Mouse (Mus musculus) brain, embryonic 18.5 days (tissue): Measurements from ENCODE around the gene Copz1.
"Not testable (repeated sequence)": the region's sequence is repeated elsewhere in the genome, so short reads cannot be mapped to it uniquely, and the experiment has no call there.

Source experiments
- DNase-seq: peaks from one replicate; pipeline ENCODE4 v3.0.0-alpha.2; 2012; ENCODE audit warnings: low read depth, low spot score

Gene Copz1

DNA sequence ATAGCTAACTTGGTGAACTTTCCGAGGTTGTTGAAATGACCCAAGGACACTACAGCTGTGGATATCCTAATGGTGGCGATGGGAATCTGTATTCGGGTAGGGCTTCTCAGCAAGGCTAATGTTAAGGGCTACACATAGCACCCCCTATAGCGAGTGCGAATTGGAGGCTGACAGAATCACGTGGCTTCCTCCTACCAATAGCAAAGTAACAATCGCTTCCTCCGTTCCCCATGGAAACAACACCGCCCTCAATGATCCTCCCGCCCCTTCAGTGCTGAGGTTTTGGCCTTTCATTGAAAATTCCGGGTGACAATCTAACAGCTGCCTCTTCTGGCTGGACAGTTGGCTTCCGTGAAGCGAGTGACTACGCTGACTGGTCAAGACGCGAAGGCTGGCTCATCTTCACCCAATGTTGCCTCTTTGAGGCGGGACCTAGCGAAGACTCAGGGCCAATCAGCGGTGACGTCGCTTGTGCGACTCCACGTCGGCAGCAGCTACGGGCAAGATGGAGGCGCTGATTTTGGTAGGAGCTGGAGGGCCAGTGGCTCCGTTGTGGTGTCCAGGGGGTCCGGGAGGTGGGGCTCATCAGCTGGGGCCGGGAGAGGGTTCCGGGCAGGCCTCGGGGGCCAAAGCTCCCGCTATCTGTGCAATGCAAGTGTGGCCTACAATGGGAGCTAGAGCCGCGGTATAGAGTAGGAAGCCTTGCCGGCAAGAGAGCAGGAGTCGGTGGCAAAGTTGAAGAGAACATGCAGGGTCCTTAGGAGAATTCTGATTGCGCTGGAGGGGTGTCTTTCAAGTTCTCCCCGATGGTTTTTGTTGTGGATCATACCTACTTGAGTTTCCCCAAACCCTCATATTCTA, at the start of gene Copz1:
Gene Copz1, plus strand, starts transcription at position 296 of the 861 bp plus-strand sequence.
- DNase-seq: peak; percentile 99

GRCm38 (mm10) chr15:103224161-103224560, 48.4 kb upstream of the Copz1 start:
- no peak for DNase-seq

- DNase-seq: no peak
Measured at GRCm38 (mm10) chr15:103227022-103227421, 45.5 kb upstream of the Copz1 start.

GRCm38 (mm10) chr15:103227572-103227971, 44.9 kb upstream of the Copz1 start:
- no peak for DNase-seq

- DNase-seq: no peak
Measured at GRCm38 (mm10) chr15:103228904-103229303, 43.6 kb upstream of the Copz1 start.

DNA sequence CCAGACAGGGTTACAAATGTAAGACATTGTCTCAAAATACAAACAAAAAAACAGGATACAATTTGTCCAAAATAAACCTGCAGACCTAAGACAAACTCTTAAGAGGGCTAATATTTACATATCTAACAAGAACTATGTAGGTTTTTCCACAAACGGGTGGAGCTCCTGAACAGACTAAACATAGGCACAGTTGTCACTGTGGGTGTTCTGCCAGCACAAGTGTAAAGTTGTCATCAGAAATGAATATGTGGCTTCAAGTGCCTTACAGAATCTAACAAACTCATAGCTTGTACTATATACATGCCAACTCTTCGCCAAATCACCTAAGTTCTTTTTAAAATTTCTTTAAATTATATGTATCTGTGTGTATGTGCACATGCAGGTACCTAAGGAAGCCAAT, 39.4 kb upstream of the Copz1 start:
- DNase-seq: no peak

GRCm38 (mm10) chr15:103237295-103237694, 35.2 kb upstream of the Copz1 start:
- DNase-seq: no peak

DNA sequence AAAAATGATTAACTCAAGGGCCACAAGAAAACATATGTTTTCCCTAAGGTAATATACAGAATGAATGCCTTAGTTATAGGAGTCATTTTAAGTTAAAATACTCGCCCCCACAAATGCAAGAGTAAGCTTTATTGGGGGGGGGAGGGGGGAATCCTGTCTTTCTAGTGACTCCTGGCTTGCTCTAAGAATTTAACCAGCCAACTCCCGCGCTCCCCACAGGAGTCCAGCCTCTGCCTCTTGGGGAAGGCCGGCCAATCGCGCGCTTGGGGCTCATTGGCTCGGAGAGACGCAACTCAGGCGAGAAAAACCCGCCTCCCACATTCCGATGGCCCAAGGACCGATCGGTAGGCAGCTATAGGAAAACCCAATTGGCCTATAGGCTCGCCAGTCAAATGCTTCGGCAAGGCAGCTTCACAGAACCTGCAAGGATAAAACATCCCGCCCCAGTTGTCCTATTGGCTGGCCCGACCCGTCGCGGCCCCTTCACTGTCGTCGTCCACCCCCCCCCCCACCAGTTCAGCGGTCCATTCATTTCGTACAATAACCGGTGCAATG, 33.3 kb upstream of the Copz1 start:
- DNase-seq: peak; percentile 93

- peak; percentile 98 for DNase-seq
Measured at GRCm38 (mm10) chr15:103239685-103240159, 32.8 kb upstream of the Copz1 start, which contains the start of gene Cbx5. Cbx5 (minus strand) TSS chr15:103239816.

GRCm38 (mm10) chr15:103240160-103241028, 32.1 kb upstream of the Copz1 start, which contains the start of gene Hnrnpa1:
Hnrnpa1 (plus strand) TSS chr15:103240432.
- DNase-seq: peak; percentile 99

DNA sequence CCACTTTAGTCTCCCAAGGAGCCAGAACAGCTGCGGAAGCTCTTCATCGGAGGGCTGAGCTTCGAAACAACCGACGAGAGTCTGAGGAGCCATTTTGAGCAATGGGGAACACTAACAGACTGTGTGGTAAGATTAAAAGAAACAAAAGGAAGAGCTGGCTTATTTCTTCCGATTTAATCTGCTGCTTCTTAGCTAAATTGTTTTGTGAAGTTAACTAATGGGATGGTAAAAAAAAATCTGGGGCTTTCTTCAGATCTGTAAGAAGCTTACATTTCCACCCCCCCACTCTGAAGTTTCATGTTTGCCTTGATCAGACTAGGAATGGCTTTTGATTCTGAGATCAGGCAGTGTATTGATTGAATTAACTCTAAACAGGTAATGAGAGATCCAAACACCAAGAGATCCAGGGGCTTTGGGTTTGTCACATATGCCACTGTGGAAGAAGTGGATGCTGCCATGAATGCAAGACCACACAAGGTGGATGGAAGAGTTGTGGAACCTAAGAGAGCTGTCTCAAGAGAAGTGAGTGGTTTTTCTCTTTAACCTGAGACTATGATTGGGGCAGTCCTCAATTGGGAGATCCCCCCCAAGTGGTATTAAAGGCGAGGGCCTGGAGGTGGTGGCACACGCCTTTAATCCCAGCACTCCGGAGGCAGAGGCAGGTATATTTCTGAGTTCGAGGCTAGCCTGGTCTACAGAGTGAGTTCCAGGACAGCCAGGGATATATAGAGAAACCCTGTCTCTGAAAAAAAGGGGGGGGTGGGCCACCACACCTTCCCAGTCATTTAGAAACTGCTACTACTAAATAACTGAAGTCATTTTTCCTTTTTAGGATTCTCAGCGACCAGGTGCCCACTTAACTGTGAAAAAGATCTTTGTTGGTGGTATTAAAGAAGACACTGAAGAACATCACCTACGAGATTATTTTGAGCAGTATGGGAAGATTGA, 31.2 kb upstream of the Copz1 start:
- DNase-seq: not testable (repeated sequence)

- DNase-seq: no peak
Measured at GRCm38 (mm10) chr15:103242885-103243284, 29.6 kb upstream of the Copz1 start.

DNA sequence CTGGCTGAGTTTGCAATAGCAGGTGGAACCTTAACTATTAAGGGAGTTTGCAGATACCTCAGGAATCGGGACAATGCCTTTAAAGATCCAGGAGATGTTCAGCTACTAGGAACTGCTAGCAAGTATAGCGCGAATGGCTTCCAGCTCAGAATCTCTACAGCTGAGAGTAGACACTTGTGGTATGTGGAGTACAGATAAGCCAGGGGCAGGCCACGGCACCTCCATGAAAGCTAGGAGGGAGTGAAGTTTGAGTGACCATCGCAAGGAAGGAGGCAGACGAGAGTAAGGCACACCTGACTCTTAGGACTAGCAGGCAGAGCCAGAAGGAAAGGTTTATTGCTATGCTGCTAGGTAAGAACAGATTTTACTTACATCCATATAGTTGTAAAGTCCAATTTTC, 26.9 kb upstream of the Copz1 start:
- DNase-seq: no peak

- DNase-seq: no peak
Measured at GRCm38 (mm10) chr15:103247078-103247781, 25.3 kb upstream of the Copz1 start.

DNA sequence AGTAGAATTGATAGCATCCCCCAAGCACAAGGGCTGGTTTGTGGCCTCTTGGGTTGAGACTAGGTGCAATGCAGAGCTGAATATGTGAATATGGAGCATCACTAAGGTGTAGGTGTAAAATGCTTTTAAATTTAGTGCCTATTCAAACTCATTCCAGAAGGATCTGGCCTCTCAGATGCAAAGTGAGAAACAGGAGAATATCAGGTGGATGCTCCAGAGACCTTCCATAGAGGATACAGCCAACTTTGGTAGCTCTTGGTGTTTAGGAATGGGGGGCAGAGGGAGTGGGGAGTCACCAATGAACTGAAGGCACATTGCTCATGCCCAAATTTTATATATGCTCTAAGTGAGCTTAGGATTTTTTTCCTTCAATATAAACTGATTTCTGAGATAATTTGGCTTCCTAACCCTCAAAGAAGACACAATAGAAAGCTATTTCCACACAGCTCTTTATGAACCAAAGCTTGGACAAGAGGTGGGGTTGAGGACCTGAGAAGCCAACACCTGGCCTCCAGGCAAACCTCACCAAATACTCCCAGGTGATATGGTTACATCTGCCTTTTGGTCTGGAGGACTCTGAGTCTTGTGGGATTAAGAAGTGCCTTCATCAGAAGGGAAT, 24.6 kb upstream of the Copz1 start:
- DNase-seq: no peak

GRCm38 (mm10) chr15:103248401-103249313, 23.9 kb upstream of the Copz1 start:
- no peak for DNase-seq

DNA sequence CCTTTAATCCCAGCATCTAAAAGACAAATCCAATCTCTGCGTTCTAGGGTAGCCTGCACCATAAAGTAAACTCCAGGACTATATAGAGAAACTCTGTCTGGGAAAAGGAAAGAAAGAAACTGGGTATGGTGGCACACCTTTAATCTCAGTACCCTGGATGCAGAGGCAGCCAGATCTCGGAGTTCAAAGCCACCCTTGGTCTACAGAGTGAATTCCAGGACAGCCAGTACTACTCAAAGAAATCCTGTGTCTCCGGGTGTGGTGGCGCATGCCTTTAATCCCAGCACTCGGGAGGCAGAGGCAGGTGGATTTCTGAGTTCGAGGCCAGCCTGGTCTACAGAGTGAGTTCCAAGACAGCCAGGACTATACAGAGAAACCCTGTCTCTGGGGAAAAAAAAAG, 23.0 kb upstream of the Copz1 start:
- DNase-seq: not testable (repeated sequence)

- no peak for DNase-seq
Measured at GRCm38 (mm10) chr15:103250195-103250740, 22.2 kb upstream of the Copz1 start.
